Mouse (Mus musculus): ENCODE measurements at regions not wholly inside any gene's neighbourhood (a gene's known extent, or its start where the extent isn't known, plus 50 kb on each side); places are given as distances from the start of the nearest gene placed in this dataset.

GRCm38 (mm10) chr3:118418981-118419380, 142.9 kb upstream of the Dpyd start:
- no peak for DNase-seq (ENCODE audit: low spot score in 2 of 2)
- intact Hi-C loops (cut with DNase I) = no loop called here

- intact Hi-C loops (cut with DNase I) = loop anchor here (10.0 kb wide), 1 partner anchor 277 kb away; no protein-coding TSS in a partner anchor
- no peak for DNase-seq (ENCODE audit: low spot score in 2 of 2)
Observed at GRCm38 (mm10) chr3:118421701-118422100, 140.2 kb upstream of the Dpyd start.

- intact Hi-C loops (cut with DNase I) = loop anchor here (10.0 kb wide), 1 partner anchor 281 kb away; no protein-coding TSS in a partner anchor
- DNase-seq (ENCODE audit: low spot score in 2 of 2) = peak in 1 of 2 experiments; percentile 32
Observed at GRCm38 (mm10) chr3:118425748-118426147, 136.2 kb upstream of the Dpyd start.

GRCm38 (mm10) chr3:118428523-118428922, 133.4 kb upstream of the Dpyd start:
- intact Hi-C loops (cut with DNase I) = loop anchor here (10.0 kb wide), 1 partner anchor 284 kb away; no protein-coding TSS in a partner anchor

DNA sequence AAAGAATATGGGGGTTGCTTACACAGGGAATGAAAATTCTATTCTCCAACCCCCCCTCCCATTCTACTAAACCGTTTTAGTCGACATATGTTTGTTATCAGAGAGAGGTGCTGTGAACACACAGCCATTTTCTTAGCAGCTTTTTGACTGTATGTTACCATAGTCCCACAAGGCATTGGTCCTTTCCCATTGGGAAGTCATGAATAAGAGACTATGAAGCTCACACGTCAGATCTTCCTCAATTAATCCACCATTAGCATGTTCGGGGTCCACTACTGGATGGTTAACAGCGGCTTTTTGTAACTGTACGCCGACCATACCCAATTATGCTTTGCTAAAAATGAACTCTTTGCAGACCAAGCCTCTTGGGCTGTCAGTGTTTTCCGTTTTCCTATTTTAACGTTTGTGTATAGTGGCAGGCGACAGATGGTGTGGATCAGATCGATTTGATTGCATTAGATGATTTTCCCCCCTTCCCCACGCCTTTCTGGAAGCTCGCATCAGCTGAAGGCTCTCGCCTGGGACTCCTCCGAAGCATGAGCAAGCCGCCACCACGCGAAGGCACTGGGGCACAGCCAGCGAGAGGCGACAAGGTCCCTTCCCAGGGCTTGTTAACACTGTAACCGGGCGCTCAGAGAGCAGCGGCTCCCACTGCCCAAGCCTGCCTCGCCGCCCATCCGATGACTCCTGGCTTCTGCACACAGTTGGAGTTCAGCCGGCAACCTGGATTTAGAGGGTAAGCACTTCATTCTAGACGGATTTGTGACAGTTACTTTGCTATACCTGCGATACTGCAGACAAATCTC, 131.9 kb upstream of the Dpyd start:
- intact Hi-C loops (cut with DNase I) = loop anchor here (5.0 to 10.0 kb wide), 6 partner anchors 82 to 1762 kb away; partner anchors contain the start of gene Dpyd
- peak; percentile 69 to 71 for DNase-seq (ENCODE audit: low spot score in 2 of 2)

More at GRCm38 (mm10) chr3:118428523-118428922, 133.4 kb upstream of the Dpyd start:
- DNase-seq (ENCODE audit: low spot score in 2 of 2) = peak in 1 of 2 experiments; percentile 57

- no peak for DNase-seq (ENCODE audit: low spot score in 2 of 2)
- intact Hi-C loops (cut with DNase I) = loop anchor here (5.0 to 10.0 kb wide), 5 partner anchors 82 to 1762 kb away; partner anchors contain the start of gene Dpyd
Observed at GRCm38 (mm10) chr3:118430631-118430906, 131.4 kb upstream of the Dpyd start.

GRCm38 (mm10) chr3:118431031-118431723, 130.8 kb upstream of the Dpyd start:
- DNase-seq (ENCODE audit: low spot score in 2 of 2) = peak; percentile 63 to 68
- intact Hi-C loops (cut with DNase I) = loop anchor here (5.0 to 10.0 kb wide), 5 partner anchors 81 to 1761 kb away; partner anchors contain the start of gene Dpyd

- peak; percentile 52 to 68 for DNase-seq (ENCODE audit: low spot score in 2 of 2)
- intact Hi-C loops (cut with DNase I) = loop anchor here (5.0 to 10.0 kb wide), 5 partner anchors 79 to 1759 kb away; partner anchors contain the start of gene Dpyd
Observed at GRCm38 (mm10) chr3:118433441-118434021, 128.4 kb upstream of the Dpyd start.

DNA sequence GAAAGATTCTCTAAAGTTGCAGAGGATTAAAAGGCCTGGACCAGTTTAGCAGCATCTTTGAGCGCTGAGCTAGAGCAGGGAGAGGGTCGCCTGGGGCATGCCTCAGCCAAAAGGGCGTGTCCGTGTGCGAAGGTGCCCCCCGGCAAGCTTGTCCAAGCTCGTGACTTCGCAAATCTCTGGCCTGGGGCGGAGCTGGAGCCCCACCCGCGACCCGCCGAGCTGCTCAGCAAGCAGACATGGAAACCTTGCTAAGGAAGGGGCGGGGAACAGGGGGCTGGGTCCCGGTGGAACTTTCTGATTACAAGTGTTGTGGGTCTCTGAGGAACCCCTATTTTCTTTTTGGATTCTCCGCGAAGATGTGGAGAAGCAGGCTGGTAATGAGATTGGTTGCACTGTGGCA, 127.6 kb upstream of the Dpyd start:
- intact Hi-C loops (cut with DNase I) = loop anchor here (5.0 to 10.0 kb wide), 5 partner anchors 78 to 1758 kb away; partner anchors contain the start of gene Dpyd
- peak; percentile 48 to 61 for DNase-seq (ENCODE audit: low spot score in 2 of 2)

DNA sequence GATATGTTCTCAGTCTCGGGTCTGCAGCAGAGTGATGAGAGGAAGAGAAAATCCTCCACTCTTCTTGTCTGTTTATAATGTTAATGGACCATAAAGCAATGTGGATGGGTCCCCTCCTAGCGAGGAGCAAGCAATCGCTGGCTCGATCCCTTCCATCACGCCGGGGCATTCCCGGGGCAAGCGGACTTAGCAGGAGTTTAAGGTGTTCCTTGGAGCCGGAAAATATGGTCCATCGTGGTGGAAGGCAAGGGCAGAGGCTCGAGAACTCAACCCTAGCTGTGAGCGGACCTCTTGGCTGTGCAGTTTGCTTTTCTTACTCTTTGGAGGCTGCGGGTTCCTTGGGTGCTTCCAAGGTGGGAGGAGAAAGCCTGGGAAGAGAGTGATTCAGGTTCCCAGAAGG, 127.1 kb upstream of the Dpyd start:
- DNase-seq (ENCODE audit: low spot score in 2 of 2) = peak in 1 of 2 experiments; percentile 39
- intact Hi-C loops (cut with DNase I) = loop anchor here (5.0 to 10.0 kb wide), 5 partner anchors 77 to 1757 kb away; partner anchors contain the start of gene Dpyd

DNA sequence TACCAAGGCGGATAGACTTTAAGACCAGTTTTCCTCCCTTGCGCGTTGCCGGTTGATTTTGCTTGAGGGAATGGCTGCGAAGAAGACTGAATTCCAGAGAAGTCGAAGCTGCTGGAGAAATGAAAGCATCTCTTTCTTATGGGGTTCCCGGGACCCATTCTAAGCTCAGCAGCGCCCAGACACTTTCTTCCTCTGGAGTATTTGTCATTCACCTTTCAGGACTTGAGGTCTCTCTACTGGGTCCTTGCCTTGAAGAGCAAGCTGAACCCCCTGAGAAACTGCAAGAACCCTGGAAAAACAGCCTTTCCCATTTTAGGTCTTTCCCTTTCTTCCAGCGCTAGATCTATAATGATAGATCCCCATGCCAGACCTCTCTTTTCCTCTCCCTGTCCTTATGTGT, 126.7 kb upstream of the Dpyd start:
- intact Hi-C loops (cut with DNase I) = loop anchor here (10.0 kb wide), 2 partner anchors 240 to 460 kb away; no protein-coding TSS in a partner anchor
- DNase-seq (ENCODE audit: low spot score in 2 of 2) = no peak

DNA sequence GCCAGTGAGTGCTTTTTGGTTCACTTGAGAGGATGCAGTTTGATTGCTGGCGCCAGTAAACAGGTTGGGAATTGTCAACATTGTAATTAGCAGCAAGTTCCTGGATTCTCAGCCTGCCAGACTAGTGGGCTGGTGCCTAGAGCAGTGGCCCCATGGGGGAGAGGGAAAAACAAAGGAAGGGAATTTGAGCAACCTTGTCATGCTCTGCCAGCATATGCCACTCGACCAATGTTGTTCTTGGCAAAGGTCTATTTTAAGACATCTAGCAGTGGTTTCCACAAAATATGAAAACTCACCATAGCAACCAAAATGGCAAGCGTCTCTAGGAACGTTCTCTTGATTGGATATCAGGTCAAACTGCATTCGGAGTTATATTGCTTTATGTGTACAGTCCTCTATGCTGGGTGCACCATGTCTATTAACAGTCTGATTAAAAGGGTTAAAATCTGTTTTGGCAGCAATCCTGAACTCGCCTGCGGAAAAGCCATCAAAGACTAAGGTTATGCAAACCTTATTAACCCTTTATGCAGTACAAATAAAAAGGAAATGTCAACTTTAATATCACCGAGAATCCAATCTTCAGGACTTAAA, 118.1 kb upstream of the Dpyd start:
- intact Hi-C loops (cut with DNase I) = no loop called here
- DNase-seq (ENCODE audit: low spot score in 2 of 2) = no peak

- DNase-seq (ENCODE audit: low spot score in 2 of 2) = no peak
- intact Hi-C loops (cut with DNase I) = no loop called here
Observed at GRCm38 (mm10) chr3:118445360-118445759, 116.6 kb upstream of the Dpyd start.

DNA sequence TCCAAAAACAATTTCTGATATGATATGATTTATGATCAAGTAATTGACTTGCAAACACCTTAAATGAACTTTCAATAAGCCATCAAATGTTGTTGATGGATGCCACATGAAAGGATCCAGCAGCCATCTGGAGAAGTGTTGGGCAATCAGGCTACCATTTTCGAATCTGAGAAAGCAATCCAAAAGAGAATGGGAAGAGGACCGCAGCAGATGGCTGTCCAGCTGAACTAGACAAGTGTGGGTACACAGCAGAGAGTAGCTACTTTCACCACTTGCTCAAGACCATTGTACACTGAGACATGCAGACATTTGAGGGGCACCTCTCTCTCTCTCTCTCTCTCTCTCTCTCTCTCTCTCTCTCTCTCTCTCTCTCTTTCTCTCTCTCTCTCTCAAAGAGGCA, 102.3 kb upstream of the Dpyd start:
- DNase-seq (ENCODE audit: low spot score in 2 of 2) = no peak
- intact Hi-C loops (cut with DNase I) = no loop called here

DNA sequence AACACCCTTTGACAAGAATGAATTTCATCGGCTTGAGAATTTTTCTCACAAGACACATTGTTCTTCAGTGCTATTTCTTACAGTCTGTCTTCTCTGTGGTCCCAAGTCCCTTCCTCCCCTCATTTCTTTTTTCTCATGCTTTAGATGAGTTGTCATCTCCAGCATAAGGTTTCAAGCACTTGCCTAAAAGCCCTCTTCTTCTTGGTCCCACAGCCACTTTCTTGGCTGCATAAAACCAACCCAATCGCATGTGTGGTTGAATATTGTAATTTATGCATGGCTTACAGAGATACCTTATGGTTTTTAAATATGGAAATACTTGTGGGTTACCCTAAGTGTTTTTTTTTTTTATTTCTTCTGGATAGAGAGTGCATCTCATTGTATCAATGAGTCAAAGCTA, 96.3 kb upstream of the Dpyd start:
- intact Hi-C loops (cut with DNase I) = no loop called here

GRCm38 (mm10) chr3:118472215-118472799, 89.6 kb upstream of the Dpyd start:
- intact Hi-C loops (cut with DNase I) = no loop called here
- no peak for DNase-seq (ENCODE audit: low spot score in 2 of 2)

More for the DNA sequence above, 96.3 kb upstream of the Dpyd start:
- no peak for DNase-seq (ENCODE audit: low spot score in 2 of 2)

GRCm38 (mm10) chr3:118478065-118478464, 83.9 kb upstream of the Dpyd start:
- intact Hi-C loops (cut with DNase I) = no loop called here
- DNase-seq (ENCODE audit: low spot score in 2 of 2) = no peak

DNA sequence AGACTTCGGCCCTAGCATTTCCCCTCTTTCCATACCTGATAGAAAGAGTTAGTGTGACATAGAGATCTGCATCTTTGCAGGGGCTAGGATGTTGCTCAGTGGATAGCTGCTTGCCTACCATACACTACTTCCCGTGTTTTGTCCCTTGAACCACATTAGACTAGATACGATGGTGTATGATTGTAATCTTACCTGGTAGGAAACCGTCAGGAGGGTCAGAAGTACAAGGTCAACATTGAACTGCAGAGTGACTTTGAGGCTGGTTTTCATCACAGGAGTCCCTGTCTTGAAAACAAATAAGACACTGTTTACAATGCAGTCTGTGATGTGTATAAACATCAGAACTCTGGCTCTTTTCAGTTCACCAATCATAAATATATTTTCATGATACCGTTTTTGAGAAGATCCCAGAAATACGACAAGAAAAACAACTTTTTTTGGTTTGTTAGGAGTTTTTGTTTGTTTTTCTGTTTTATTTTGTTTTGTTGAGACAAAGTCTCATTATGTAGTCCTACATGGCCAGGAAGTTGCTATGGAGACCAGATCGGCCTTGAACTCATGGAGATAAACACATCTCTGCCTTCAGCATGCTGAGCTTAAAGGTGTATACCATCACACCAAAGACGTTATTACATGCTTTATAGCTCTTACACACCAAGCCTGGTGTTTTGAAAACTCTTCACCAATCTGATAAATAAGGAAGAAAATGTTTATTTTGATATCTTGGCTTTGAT, 81.2 kb upstream of the Dpyd start:
- intact Hi-C loops (cut with DNase I) = no loop called here
- no peak for DNase-seq (ENCODE audit: low spot score in 2 of 2)

DNA sequence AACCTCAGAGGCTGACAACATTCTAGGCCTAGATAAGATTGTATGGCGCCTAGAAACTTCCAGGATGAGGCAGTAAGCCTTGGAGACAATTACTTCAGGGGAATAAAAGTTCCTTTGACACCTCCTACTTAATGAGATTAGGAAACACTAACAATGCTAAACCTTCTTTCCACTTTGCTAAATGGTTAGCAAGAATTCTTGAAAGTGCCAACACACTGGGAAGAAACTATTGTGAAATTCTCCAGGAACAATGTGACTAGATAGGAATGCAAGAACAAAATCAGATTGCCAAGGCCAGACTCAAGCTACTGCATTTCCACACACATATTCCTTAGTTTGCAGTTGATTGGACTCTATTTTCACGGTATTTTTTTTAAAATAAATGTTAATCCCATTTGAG, 76.0 kb upstream of the Dpyd start:
- no peak for DNase-seq (ENCODE audit: low spot score in 2 of 2)
- intact Hi-C loops (cut with DNase I) = no loop called here
